ENCODE assay signal across 7 mouse cellular contexts in genomic region chr19:61226928-61227854, GRCm38 (mm10). TPM values are rescaled to one million over a fixed set of nuclear protein-coding genes. Genes with fewer than 3 reads are reported as not detected.
DNase-seq lines count a peak whose midpoint lies in the region; ATAC-seq lines count a peak whose summit lies in the region.

No protein-coding gene starts in this region.

- 3% methylated on average over 69 of the region's 71 CpGs for WGBS in embryonic facial prominence, embryonic 13.5 days
- 2% methylated on average over 70 of the region's 71 CpGs for WGBS in limb, embryonic 11.5 days
- 3% methylated on average over 71 of the region's 71 CpGs for WGBS in midbrain, embryonic 13.5 days

- peak overlapping the region; percentile 65 for H3K4me2 ChIP-seq in embryonic facial prominence, embryonic 13.5 days
- H3K4me2 ChIP-seq in limb, embryonic 11.5 days (ENCODE audit: low read depth, severe bottlenecking) = peak overlapping the region; percentile 48
- peak overlapping the region; percentile 58 for H3K4me2 ChIP-seq in midbrain, embryonic 13.5 days (replicated peaks)

- peak overlapping the region; percentile 82 for H3K27ac ChIP-seq in embryonic facial prominence, embryonic 13.5 days
- H3K27ac ChIP-seq in limb, embryonic 11.5 days (replicated peaks; ENCODE audit: low read depth, low read length) = 0 out of 2 replicates have a peak overlapping the region, but pooled peaks have one; percentile 14
- H3K27ac ChIP-seq in midbrain, embryonic 13.5 days = peak overlapping the region; percentile 88

- DNase-seq in adrenal gland, postnatal 36 days = peak; percentile 90 to 92
- DNase-seq in heart, adult 18-20 months = peak; percentile 75 to 83
- DNase-seq in kidney, adult 18-20 months = peak; percentile 76
- DNase-seq in limb, embryonic 11.5 days (ENCODE audit: low spot score) = peak; percentile 92
- peak; percentile 80 for DNase-seq in spleen, adult 12 weeks (ENCODE audit: low spot score)

- H3K9ac ChIP-seq in embryonic facial prominence, embryonic 13.5 days = peak overlapping the region; percentile 55; the same call in 1 of the 2 replicates
- H3K9ac ChIP-seq in limb, embryonic 11.5 days (ENCODE audit: low read length) = peak overlapping the region; percentile 30; the same call in 1 of the 2 replicates
- peak overlapping the region; percentile 55 for H3K9ac ChIP-seq in midbrain, embryonic 13.5 days (replicated peaks)

- no peaks in the 10 kb centered on the region for H3K36me3 ChIP-seq in embryonic facial prominence, embryonic 13.5 days
- no peaks in the 10 kb centered on the region for H3K36me3 ChIP-seq in limb, embryonic 11.5 days (ENCODE audit: control insufficient read depth, insufficient read depth, low read length)
- H3K36me3 ChIP-seq in midbrain, embryonic 13.5 days = no peaks in the 10 kb centered on the region

- ATAC-seq in embryonic facial prominence, embryonic 13.5 days (ENCODE audit: insufficient number of reproducible peaks, insufficient read depth, low FRiP score, low TSS enrichment, low read depth) = peak; percentile 84
- ATAC-seq in limb, embryonic 11.5 days (ENCODE audit: insufficient number of reproducible peaks, low FRiP score, low TSS enrichment, low read depth) = peak; percentile 80
- ATAC-seq in midbrain, embryonic 13.5 days = peak; percentile 86

- H3K27me3 ChIP-seq in embryonic facial prominence, embryonic 13.5 days = no peaks in the 10 kb centered on the region
- H3K27me3 ChIP-seq in limb, embryonic 11.5 days (ENCODE audit: control insufficient read depth, insufficient read depth, low read length) = no peaks in the 10 kb centered on the region
- no peaks in the 10 kb centered on the region for H3K27me3 ChIP-seq in midbrain, embryonic 13.5 days

- H3K4me3 ChIP-seq in embryonic facial prominence, embryonic 13.5 days = peak overlapping the region; percentile 59
- H3K4me3 ChIP-seq in limb, embryonic 11.5 days (ENCODE audit: low read depth, low read length) = peak overlapping the region; percentile 50
- H3K4me3 ChIP-seq in midbrain, embryonic 13.5 days (replicated peaks) = peak overlapping the region; percentile 58

- no peaks in the 10 kb centered on the region; the same call in 1 of the 2 replicates for H3K4me1 ChIP-seq in embryonic facial prominence, embryonic 13.5 days
- no peaks in the 10 kb centered on the region for H3K4me1 ChIP-seq in limb, embryonic 11.5 days (ENCODE audit: control insufficient read depth, insufficient read depth, low read length)
- H3K4me1 ChIP-seq in midbrain, embryonic 13.5 days (replicated peaks) = no peaks in the 10 kb centered on the region

- H3K9me3 ChIP-seq in embryonic facial prominence, embryonic 13.5 days = 0 out of 2 replicates have a peak, but pooled peaks cover 4% of the 10 kb centered on the region
- H3K9me3 ChIP-seq in limb, embryonic 11.5 days (ENCODE audit: control insufficient read depth, low read length) = no peaks in the 10 kb centered on the region
- H3K9me3 ChIP-seq in midbrain, embryonic 13.5 days = no peaks in the 10 kb centered on the region

RNA-seq across cellular contexts. Expression of gene Csf2ra, which starts 1.0 kb away (rescaled TPM):
- total RNA-seq in adrenal gland, postnatal 36 days (2021) = 10 to 100 TPM; 21.2 to 38.3 TPM
- polyA plus RNA-seq in embryonic facial prominence, embryonic 13.5 days (2015; fragmentation: Nextera tagmentation; extraction: Ambion mirVana) = 36.7 and 40.4 TPM in 2 replicates
- 1 to 10 TPM; 5.8 to 5.9 TPM for total RNA-seq in heart, adult 18-20 months (2021)
- polyA plus RNA-seq in limb, embryonic 11.5 days (2014; fragmentation: Nextera tagmentation; extraction: Ambion mirVana) = 15.1 and 17.6 TPM in 2 replicates
- polyA plus RNA-seq in midbrain, embryonic 13.5 days (2015; fragmentation: Nextera tagmentation; extraction: Ambion mirVana) = 38.3 and 41.5 TPM in 2 replicates

RNA-seq across cellular contexts. Expression of gene Gm6020, which starts 43.5 kb away (rescaled TPM):
- not detected for total RNA-seq in adrenal gland, postnatal 36 days (2021)
- polyA plus RNA-seq in embryonic facial prominence, embryonic 13.5 days (2015; fragmentation: Nextera tagmentation; extraction: Ambion mirVana) = not detected in 2 replicates
- total RNA-seq in heart, adult 18-20 months (2021) = not detected
- polyA plus RNA-seq in limb, embryonic 11.5 days (2014; fragmentation: Nextera tagmentation; extraction: Ambion mirVana) = not detected in 2 replicates
- not detected in 2 replicates for polyA plus RNA-seq in midbrain, embryonic 13.5 days (2015; fragmentation: Nextera tagmentation; extraction: Ambion mirVana)

RNA-seq across cellular contexts. Expression of gene Gm7102, which starts 51.1 kb away (rescaled TPM):
- total RNA-seq in adrenal gland, postnatal 36 days (2021) = not detected
- 0.29 TPM in 1 of 2 replicates, not detected in the other for polyA plus RNA-seq in embryonic facial prominence, embryonic 13.5 days (2015; fragmentation: Nextera tagmentation; extraction: Ambion mirVana)
- under 1 TPM in 1 of 2 experiments, not detected in 1; 0.17 TPM for total RNA-seq in heart, adult 18-20 months (2021)
- 0.13 TPM in 1 of 2 replicates, not detected in the other for polyA plus RNA-seq in limb, embryonic 11.5 days (2014; fragmentation: Nextera tagmentation; extraction: Ambion mirVana)
- 0.13 TPM in 1 of 2 replicates, not detected in the other for polyA plus RNA-seq in midbrain, embryonic 13.5 days (2015; fragmentation: Nextera tagmentation; extraction: Ambion mirVana)

Comparison
In these comparisons a context has a peak if more than half of its experiments do, and no peak if none do; other contexts are left out.
1. Peak in every context shown above with its lines: DNase-seq, ATAC-seq, H3K4me3 ChIP-seq and H3K27ac ChIP-seq.
2. H3K27ac ChIP-seq: peak in every context shown above with its lines; median percentile 88 in midbrain, embryonic 13.5 days; 82 in embryonic facial prominence, embryonic 13.5 days; 14 in limb, embryonic 11.5 days.